Mouse (Mus musculus) right cerebral cortex, postnatal 4 days (tissue): Measurements from ENCODE around the gene Vmn1r75.

Source experiments
- DNase-seq: peaks from one replicate; pipeline ENCODE4 v3.0.0-alpha.2; 2022

The Vmn1r75 gene

GRCm38 (mm10) chr7:11874330-11874729, at the start of gene Vmn1r75:
Gene Vmn1r75, plus strand, starts transcription at chr7:11874630.
- DNase-seq: no peak

- DNase-seq: no peak
Observed at GRCm38 (mm10) chr7:11833680-11834079, 40.8 kb upstream of the Vmn1r75 start, which contains the start of gene Vmn1r74. Gene Vmn1r74, plus strand, starts transcription at chr7:11833980.
